Mouse (Mus musculus): ENCODE measurements at regions not wholly inside any gene's neighbourhood (a gene's known extent, or its start where the extent isn't known, plus 50 kb on each side); places are given as distances from the start of the nearest gene placed in this dataset.

DNA sequence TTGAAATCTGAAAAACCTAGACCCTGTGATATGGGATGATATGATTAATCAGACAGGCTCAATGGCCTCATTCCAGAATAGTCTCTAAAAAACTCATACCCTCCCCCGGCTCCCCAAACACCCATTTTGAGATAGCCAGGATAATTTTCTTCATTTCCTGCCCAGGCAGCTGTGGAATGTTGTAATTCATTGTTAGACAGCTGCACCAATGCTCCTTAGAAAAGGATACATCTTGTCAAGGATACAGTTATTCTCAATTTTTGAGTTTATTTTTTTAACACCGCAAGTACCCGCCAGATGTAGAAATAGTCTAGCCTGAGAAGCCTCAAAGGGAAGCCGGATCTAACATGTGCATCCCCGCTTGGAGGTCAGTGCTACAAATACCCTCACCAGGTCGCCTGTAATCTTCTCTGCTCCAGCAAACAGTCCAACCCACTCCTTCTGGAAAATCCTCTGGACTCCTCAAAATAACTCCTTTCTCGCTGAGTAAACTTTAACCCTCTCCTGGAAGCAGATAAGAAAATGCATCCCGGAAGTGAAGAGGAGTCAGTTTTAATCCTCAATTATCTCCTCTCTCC is 673.1 kb downstream of the Diaph3 start:
- TF ChIP-seq SIN3A (IDR thresholded peaks at IDR 0.05; ENCODE audit: low read length) (no peak), POLR2A (IDR thresholded peaks at IDR 0.05; ENCODE audit: control insufficient read depth in 1 of 2, insufficient read depth in 1 of 2, low read depth in 1 of 2, low read length in 2 of 2, poor library complexity in 1 of 2) (no peak), USF1 (IDR thresholded peaks at IDR 0.05; ENCODE audit: low read depth, low read length) (no peak), ZKSCAN1 (IDR thresholded peaks at IDR 0.05; ENCODE audit: low read depth, low read length) (no peak), RCOR1 (IDR thresholded peaks at IDR 0.05; ENCODE audit: low read depth, low read length) (no peak), TAL1 (IDR thresholded peaks at IDR 0.05; ENCODE audit: low read length) (no peak), USF2 (IDR thresholded peaks at IDR 0.05; ENCODE audit: borderline replicate concordance in 1 of 2, insufficient read depth in 1 of 2, low read depth in 1 of 2, low read length in 2 of 2) (no peak), E2F4 (IDR thresholded peaks at IDR 0.05; ENCODE audit: borderline replicate concordance, low read depth, low read length) (no peak), JUND (IDR thresholded peaks at IDR 0.05; ENCODE audit: low read depth, low read length) (no peak), MAFK (IDR thresholded peaks at IDR 0.05; ENCODE audit: borderline replicate concordance, low read depth, low read length) (no peak), HCFC1 (IDR thresholded peaks at IDR 0.05; ENCODE audit: low read depth, low read length) (no peak), SMC3 (IDR thresholded peaks at IDR 0.05; ENCODE audit: low read depth, low read length) (no peak), GABPA (IDR thresholded peaks at IDR 0.05; ENCODE audit: low read depth, low read length) (no peak), MEF2A (IDR thresholded peaks at IDR 0.05; ENCODE audit: extremely low read depth, insufficient replicate concordance, low read depth, low read length, poor library complexity, severe bottlenecking) (no peak), MYC (IDR thresholded peaks at IDR 0.05; ENCODE audit: low read depth, low read length) (no peak), MAZ (IDR thresholded peaks at IDR 0.05; ENCODE audit: low read depth, low read length) (no peak), RAD21 (IDR thresholded peaks at IDR 0.05; ENCODE audit: low read depth, low read length) (no peak)
- Histone ChIP-seq H3K9me3 (replicated peaks; ENCODE audit: insufficient read depth, low read length) (no peaks in the 10 kb centered on the region), H3K79me2 (ENCODE audit: control insufficient read depth, insufficient read depth, low read length, poor library complexity) (no peaks in the 10 kb centered on the region)

DNA sequence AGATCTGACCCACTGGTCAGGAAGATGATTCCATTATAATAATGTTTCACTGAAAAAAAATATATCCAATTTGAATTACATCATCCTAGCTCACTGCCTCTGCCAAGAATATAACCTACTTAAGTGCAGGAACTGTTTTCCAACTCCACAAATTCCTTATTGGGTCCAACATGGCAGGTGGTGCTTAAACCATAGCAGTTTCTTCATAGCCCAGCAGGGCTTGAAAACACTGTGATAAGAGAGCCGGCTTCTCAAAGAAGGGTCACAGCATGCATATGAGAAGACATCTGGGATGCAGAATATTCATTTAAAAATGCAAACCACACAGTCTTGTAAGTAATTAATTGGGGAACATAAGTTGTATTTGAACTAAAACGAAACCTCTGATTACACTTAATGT is 677.6 kb downstream of the Diaph3 start:
- no peak overlapping the region for H3K4me3 ChIP-seq (ENCODE audit: control insufficient read depth in 1 of 2, insufficient read depth in 1 of 2, low read depth in 2 of 2, low read length in 2 of 2)
- H3K27ac ChIP-seq (ENCODE audit: control insufficient read depth, low read depth, low read length): no peak overlapping the region
- DNase-seq (ENCODE audit: low read depth, low spot score): no peak
- no peaks in the 10 kb centered on the region for H3K36me3 ChIP-seq (ENCODE audit: control insufficient read depth in 1 of 2, insufficient read depth in 2 of 2, low read length in 2 of 2)
- TF ChIP-seq MAZ (IDR thresholded peaks at IDR 0.05; ENCODE audit: low read depth, low read length): no peak
- no peak for TF ChIP-seq BHLHE40 (IDR thresholded peaks at IDR 0.05; ENCODE audit: borderline replicate concordance, low read depth, low read length)
- TF ChIP-seq ZNF384 (IDR thresholded peaks at IDR 0.05; ENCODE audit: low read depth, low read length): no peak
- no peak for TF ChIP-seq ETS1 (IDR thresholded peaks at IDR 0.05; ENCODE audit: low read depth, low read length)
- no peak for TF ChIP-seq POLR2AphosphoS5 (IDR thresholded peaks at IDR 0.05; ENCODE audit: borderline replicate concordance, low read depth, low read length)
- TF ChIP-seq USF2 (IDR thresholded peaks at IDR 0.05; ENCODE audit: borderline replicate concordance in 1 of 2, insufficient read depth in 1 of 2, low read depth in 1 of 2, low read length in 2 of 2): no peak
- TF ChIP-seq MYC (IDR thresholded peaks at IDR 0.05; ENCODE audit: low read depth, low read length): no peak
- no peak for TF ChIP-seq NELFE (IDR thresholded peaks at IDR 0.05; ENCODE audit: low read depth, low read length)
- no peak for TF ChIP-seq EP300 (IDR thresholded peaks at IDR 0.05; ENCODE audit: low read depth in 1 of 2, low read length in 2 of 2)
- TF ChIP-seq RAD21 (IDR thresholded peaks at IDR 0.05; ENCODE audit: low read depth, low read length): no peak
- TF ChIP-seq MEF2A (IDR thresholded peaks at IDR 0.05; ENCODE audit: extremely low read depth, insufficient replicate concordance, low read depth, low read length, poor library complexity, severe bottlenecking): no peak
- TF ChIP-seq SMC3 (IDR thresholded peaks at IDR 0.05; ENCODE audit: low read depth, low read length): no peak
- TF ChIP-seq TBP (IDR thresholded peaks at IDR 0.05; ENCODE audit: low read depth, low read length): no peak
- TF ChIP-seq ELF1 (IDR thresholded peaks at IDR 0.05; ENCODE audit: low read depth, low read length): no peak
- no peak for TF ChIP-seq UBTF (IDR thresholded peaks at IDR 0.05; ENCODE audit: borderline replicate concordance, insufficient read depth, low read depth, low read length)
- TF ChIP-seq CHD2 (IDR thresholded peaks at IDR 0.05; ENCODE audit: low read length): no peak
- H3K4me1 ChIP-seq (ENCODE audit: control insufficient read depth in 1 of 2, insufficient read depth in 2 of 2, low read length in 2 of 2): no peaks in the 10 kb centered on the region
- no peak overlapping the region for H3K9ac ChIP-seq (ENCODE audit: control insufficient read depth, low read depth, low read length, poor library complexity, severe bottlenecking)
- no peaks in the 10 kb centered on the region for H3K79me2 ChIP-seq (ENCODE audit: control insufficient read depth, insufficient read depth, low read length, poor library complexity)
- H3K9me3 ChIP-seq (replicated peaks; ENCODE audit: insufficient read depth, low read length): no peaks in the 10 kb centered on the region
- no peaks in the 10 kb centered on the region for H3K27me3 ChIP-seq (ENCODE audit: control insufficient read depth in 1 of 2, insufficient read depth in 2 of 2, low read length in 2 of 2)

More for the DNA sequence above, 673.1 kb downstream of the Diaph3 start:
- no peak for DNase-seq (ENCODE audit: low read depth, low spot score)
- no peak overlapping the region for H3K4me3 ChIP-seq (ENCODE audit: control insufficient read depth in 1 of 2, insufficient read depth in 1 of 2, low read depth in 2 of 2, low read length in 2 of 2)
- H3K9ac ChIP-seq (ENCODE audit: control insufficient read depth, low read depth, low read length, poor library complexity, severe bottlenecking): no peak overlapping the region
- H3K27ac ChIP-seq (ENCODE audit: control insufficient read depth, low read depth, low read length): no peak overlapping the region
- H3K4me1 ChIP-seq (ENCODE audit: control insufficient read depth in 1 of 2, insufficient read depth in 2 of 2, low read length in 2 of 2): no peaks in the 10 kb centered on the region
- no peaks in the 10 kb centered on the region for H3K27me3 ChIP-seq (ENCODE audit: control insufficient read depth in 1 of 2, insufficient read depth in 2 of 2, low read length in 2 of 2)
- H3K36me3 ChIP-seq (ENCODE audit: control insufficient read depth in 1 of 2, insufficient read depth in 2 of 2, low read length in 2 of 2): no peaks in the 10 kb centered on the region

Data from MEL (cell line).